Mouse (Mus musculus) ES-E14 (cell line): ENCODE data around the gene Tbx4. TPM values are rescaled to one million over a fixed set of nuclear protein-coding genes. Genes with fewer than 3 reads are reported as not detected.
A peak's percentile ranks its signal among the peaks of the same experiment; 100 is the strongest.

Source experiments
- DNase-seq: peaks from one replicate; pipeline ENCODE4 v3.0.0-alpha.2; 2013; ENCODE audit warnings: low read depth, low spot score
- H3K27ac ChIP-seq: 2 replicates; pipeline ENCODE4 v1.5.1; 2012; ENCODE audit warnings: low read depth, mild to moderate bottlenecking, low read length, moderate library complexity, mixed read lengths; ENCODE audit not compliant: poor library complexity, insufficient read depth, severe bottlenecking
- H3K36me3 ChIP-seq: 2 replicates; pipeline ENCODE4 v1.6.1; 2012; ENCODE audit warnings: mild to moderate bottlenecking, low read length, moderate library complexity, mixed read lengths; ENCODE audit not compliant: control insufficient read depth, poor library complexity, insufficient read depth, severe bottlenecking
- H3K4me1 ChIP-seq, 2 experiments: fragments of 150-350 bp in 1 of 2; sonication (generic) in 1 of 2; 2 replicates each; pipeline ENCODE4 v1.6.1; 2012; ENCODE audit warnings: low read length in 2 of 2, mild to moderate bottlenecking in 1 of 2, mixed read lengths in 1 of 2; ENCODE audit not compliant: control insufficient read depth in 2 of 2, insufficient read depth in 2 of 2, poor library complexity in 1 of 2
- H3K4me3 ChIP-seq, 2 experiments: fragments of 150-350 bp in 1 of 2; sonication (generic) in 1 of 2; 2 replicates each; pipeline ENCODE4 v1.5.1; 2012; ENCODE audit warnings: low read length in 2 of 2, low read depth in 1 of 2, mild to moderate bottlenecking in 1 of 2, mixed read lengths in 1 of 2; ENCODE audit not compliant: insufficient read depth in 1 of 2, poor library complexity in 1 of 2, severe bottlenecking in 1 of 2
- H3K9ac ChIP-seq: 2 replicates; pipeline ENCODE4 v1.6.1; 2012; ENCODE audit warnings: low read depth, mild to moderate bottlenecking, low read length, mixed read lengths; ENCODE audit not compliant: poor library complexity, insufficient read depth, severe bottlenecking
- H3K9me3 ChIP-seq: fragments of 150-350 bp; sonication (generic); 2 replicates; pipeline ENCODE4 v1.6.1; 2012; ENCODE audit warnings: low read depth, mild to moderate bottlenecking, low read length; ENCODE audit not compliant: control insufficient read depth, insufficient read depth
- CHD2 ChIP-seq: IDR thresholded peaks from 2 replicates; pipeline ENCODE4 v1.6.1; 2014; ENCODE audit warnings: mild to moderate bottlenecking, low read depth, low read length, inconsistent platforms
- HCFC1 ChIP-seq: IDR thresholded peaks from 2 replicates; pipeline ENCODE4 v1.6.1; 2012; ENCODE audit warnings: low read length, inconsistent platforms, borderline replicate concordance; ENCODE audit not compliant: insufficient read depth
- MAFK ChIP-seq: IDR thresholded peaks from 2 replicates; pipeline ENCODE4 v1.6.1; 2014; ENCODE audit warnings: mild to moderate bottlenecking, low read depth, low read length, inconsistent platforms; ENCODE audit not compliant: insufficient read depth
- ZC3H11A ChIP-seq: IDR thresholded peaks from 2 replicates; pipeline ENCODE4 v1.6.1; 2012; ENCODE audit warnings: low read depth, mild to moderate bottlenecking, inconsistent platforms, low read length, borderline replicate concordance
- ZNF384 ChIP-seq: IDR thresholded peaks from 2 replicates; pipeline ENCODE4 v1.6.1; 2012; ENCODE audit warnings: low read depth, low read length, inconsistent platforms
- in situ Hi-C, 2 experiments: fragments of 600-800 bp; cut with MboI; formaldehyde crosslinking; loops; one replicate each; pipeline ENCODE4 v1.15.1; 2025; ENCODE audit warnings: low sequenced_read_pairs in 2 of 2, inconsistent platforms in 1 of 2; ENCODE audit not compliant: unreplicated experiment in 2 of 2
- total RNA-seq: library from RNA; depleted of rRNA; stranded (reverse); fragments of 300-350 nt; gene quantifications from 2 replicates; pipeline ENCODE4 v1.2.3, GENCODE M21; 2012

Tbx4 gene
- total RNA-seq, 1 experiment: 0.76 TPM

DNA sequence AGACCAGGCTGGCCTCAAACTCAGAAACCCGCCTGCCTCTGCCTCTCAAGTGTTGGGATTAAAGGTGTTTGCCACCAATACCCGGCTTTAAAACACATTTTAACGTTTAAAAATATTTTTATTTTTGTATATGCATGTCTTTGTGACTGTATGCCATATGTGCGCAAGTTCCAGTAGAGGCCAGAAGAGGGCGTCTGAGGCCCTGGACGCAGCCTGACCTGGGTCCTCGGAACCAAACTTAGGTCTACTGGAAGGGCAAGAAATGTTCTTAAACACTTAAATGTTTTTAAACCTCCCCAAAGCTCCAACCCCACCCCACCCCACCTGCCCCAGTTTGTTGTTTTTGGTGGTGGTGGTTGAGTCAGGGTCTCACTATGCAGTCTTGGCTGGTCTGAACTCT, 21.9 kb upstream of the Tbx4 start:
- Histone ChIP-seq H3K27ac (no peak overlapping the region), H3K4me3 (no peak overlapping the region), H3K9me3 (no peaks in the 10 kb centered on the region), H3K36me3 (no peaks in the 10 kb centered on the region), H3K9ac (no peak overlapping the region), H3K4me1 (peaks cover 2 to 6% of the 10 kb centered on the region in 2 experiments; a peak in 1 of 4 replicates)
- no peak for DNase-seq
- in situ Hi-C loops: no loop called here
- no peak for TF ChIP-seq HCFC1
- TF ChIP-seq MAFK: no peak
- no peak for TF ChIP-seq ZNF384
- TF ChIP-seq CHD2: no peak
- peak; percentile 44; the same call in 1 of the 2 replicates for TF ChIP-seq ZC3H11A

DNA sequence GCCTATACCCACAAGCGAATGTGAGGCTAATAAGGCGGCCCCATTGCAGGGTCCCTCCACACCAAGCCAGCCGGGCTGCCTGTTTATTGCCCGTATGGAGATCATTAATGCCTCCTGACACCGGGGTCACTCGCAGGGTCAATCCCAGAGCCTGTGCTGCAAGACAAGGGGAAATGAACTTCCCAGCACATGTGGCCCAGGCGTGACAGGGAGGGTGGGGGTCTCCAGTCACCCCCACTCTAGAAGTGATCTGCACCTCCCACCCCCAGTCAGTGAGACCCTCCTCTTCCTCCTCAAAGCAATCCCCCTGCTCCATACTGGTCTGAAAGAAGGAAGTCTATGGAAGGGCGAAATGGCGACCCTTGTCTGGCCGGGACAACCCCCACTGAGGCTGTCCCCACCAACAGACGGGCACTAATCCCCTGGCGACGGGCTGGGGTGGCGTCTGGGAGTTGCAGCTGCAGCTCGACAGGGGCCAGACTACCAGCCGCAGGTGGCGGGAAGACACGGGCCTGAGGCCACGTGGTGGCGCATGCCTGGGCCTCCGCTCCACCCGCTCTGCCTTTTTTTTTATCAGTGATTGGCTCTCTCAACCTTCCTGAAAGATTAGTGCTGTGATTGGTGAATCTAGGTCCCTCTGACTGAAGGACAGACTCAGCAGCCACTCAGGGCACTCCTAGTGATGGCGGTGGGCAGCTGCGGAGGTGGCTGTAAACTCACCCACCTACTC, 10.0 kb upstream of the Tbx4 start:
- DNase-seq: no peak
- in situ Hi-C loops: no loop called here
- Histone ChIP-seq H3K36me3 (no peaks in the 10 kb centered on the region), H3K27ac (no peak overlapping the region), H3K9ac (no peak overlapping the region), H3K4me3 (no peak overlapping the region), H3K4me1 (no peaks in the 10 kb centered on the region; a peak in 1 of 4 replicates), H3K9me3 (no peaks in the 10 kb centered on the region)
- TF ChIP-seq MAFK (no peak), HCFC1 (no peak), ZNF384 (no peak), ZC3H11A (no peak), CHD2 (peak; percentile 36; the same call in 1 of the 2 replicates)

DNA sequence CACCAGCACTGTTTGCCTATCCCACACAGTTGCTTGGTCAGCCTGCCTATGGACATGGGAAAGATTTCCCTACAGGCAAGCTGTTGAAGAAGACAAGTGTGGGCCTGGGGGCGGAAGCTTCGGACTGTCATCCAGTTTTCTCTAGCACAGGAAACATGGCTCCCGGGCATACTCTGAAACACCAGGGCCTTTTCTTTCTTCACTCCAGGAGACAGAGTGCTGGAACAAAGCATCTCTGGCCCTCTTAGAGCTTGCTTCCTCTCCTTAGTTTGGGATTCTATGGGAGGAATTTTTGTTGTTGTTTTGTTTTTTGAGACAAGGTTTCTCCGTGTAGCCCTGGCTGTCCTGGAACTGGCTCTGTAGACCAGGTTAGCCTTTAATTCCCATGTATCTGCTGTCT, 1.7 kb upstream of the Tbx4 start:
- Histone ChIP-seq H3K9ac (no peak overlapping the region), H3K9me3 (no peaks in the 10 kb centered on the region), H3K27ac (no peak overlapping the region), H3K4me1 (peaks cover 0 to 3% of the 10 kb centered on the region in 2 experiments; a peak in 1 of 4 replicates), H3K4me3 (no peak overlapping the region), H3K36me3 (no peaks in the 10 kb centered on the region)
- in situ Hi-C loops: no loop called here
- TF ChIP-seq MAFK (no peak), ZC3H11A (no peak), HCFC1 (no peak), CHD2 (no peak), ZNF384 (no peak)
- DNase-seq: no peak

DNA sequence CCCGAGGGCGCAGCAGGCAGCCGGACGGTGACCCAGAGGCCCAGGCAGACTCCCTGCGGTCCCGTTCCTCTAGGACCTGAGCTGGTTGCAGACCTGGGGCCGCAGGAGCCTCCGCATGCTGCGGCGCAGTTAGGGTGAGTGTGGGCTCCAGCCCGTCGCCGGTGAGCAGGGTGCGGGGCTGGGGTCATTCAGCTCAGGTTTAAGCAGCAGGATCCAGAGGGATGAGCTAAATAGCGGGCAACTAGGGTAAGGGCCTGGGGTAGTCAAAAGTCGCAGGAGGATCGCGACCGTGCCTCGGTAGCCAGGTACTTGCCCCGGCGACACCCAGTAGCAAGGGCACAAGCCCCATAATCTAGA, 185 bp downstream of the Tbx4 start:
- Histone ChIP-seq H3K36me3 (no peaks in the 10 kb centered on the region), H3K4me3 (peak overlapping the region; percentile 45 to 56), H3K27ac (no peak overlapping the region), H3K4me1 (peaks cover 0 to 11% of the 10 kb centered on the region in 2 experiments; a peak in 2 of 4 replicates), H3K9ac (no peak overlapping the region), H3K9me3 (no peaks in the 10 kb centered on the region)
- DNase-seq: no peak
- TF ChIP-seq MAFK (no peak), ZNF384 (no peak)
- in situ Hi-C loops: loop anchor here (5.0 kb wide), 2 partner anchors 44 to 49 kb away; no protein-coding TSS in a partner anchor

DNA sequence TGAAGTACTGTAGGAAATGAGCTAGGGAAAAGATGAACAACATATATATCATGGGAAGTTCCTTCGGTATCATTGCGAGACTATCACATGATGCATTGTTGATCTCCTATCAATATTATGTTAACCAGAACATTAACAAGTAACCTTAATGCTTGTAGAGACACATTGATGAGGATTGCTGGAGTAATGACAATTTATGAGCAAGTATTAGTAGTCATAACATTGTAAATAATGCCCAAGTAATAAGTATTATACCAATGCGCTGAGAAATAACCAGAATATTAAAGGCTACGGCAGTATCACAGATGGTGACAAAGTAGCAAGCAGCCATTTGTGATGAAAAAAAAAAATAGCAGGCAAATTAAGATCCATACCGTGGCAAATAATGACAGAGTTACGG, 1.1 kb downstream of the Tbx4 start:
- in situ Hi-C loops: loop anchor here (5.0 kb wide), 2 partner anchors 45 to 50 kb away; no protein-coding TSS in a partner anchor
- H3K9me3 ChIP-seq: no peaks in the 10 kb centered on the region
- peaks cover 0 to 11% of the 10 kb centered on the region in 2 experiments; a peak in 2 of 4 replicates for H3K4me1 ChIP-seq
- no peak for DNase-seq
- H3K36me3 ChIP-seq: no peaks in the 10 kb centered on the region
- H3K27ac ChIP-seq: no peak overlapping the region
- TF ChIP-seq MAFK (no peak), HCFC1 (no peak), CHD2 (no peak), ZC3H11A (no peak), ZNF384 (no peak)
- no peak overlapping the region for H3K9ac ChIP-seq
- no peak overlapping the region for H3K4me3 ChIP-seq
